Mouse (Mus musculus): ENCODE results near the gene Sae1. TPM values are rescaled to one million over a fixed set of nuclear protein-coding genes. Genes with fewer than 3 reads are reported as not detected.

The Sae1 gene
- polyA plus RNA-seq, 1 experiment from 2014 or later: 184 TPM

DNA sequence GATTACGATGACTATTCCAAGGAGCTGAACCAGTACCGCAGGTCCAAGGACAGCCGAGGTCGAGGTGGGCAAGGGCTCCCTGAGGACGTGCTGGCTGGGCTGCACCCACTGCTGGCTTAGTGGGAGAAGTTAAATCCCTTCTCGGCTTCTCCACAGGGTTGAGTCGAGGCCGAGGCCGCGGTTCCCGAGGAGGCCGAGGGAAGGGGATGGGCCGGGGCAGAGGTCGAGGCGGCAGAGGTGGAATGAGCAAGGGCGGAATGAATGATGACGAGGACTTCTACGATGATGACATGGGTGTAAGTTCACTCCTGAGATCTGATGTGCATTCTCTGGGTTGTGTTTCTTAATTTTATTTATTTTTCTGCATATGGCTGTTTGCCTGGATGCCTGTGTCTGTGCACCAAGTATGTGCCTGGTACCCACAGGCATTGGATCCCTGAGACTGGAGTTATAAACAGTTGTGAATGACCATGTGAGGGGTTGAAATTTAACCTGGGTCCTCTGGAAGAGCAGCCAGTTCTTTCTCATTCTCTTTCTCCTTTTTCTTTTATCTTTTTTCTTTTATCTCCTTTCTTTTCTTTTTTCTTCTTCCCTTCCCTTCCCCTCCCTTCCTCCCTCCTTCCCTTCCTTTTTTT is 34.7 kb upstream of the Sae1 start:
- peaks cover 78% of the 10 kb centered on the region for H3K36me3 ChIP-seq (ENCODE audit: insufficient read depth, low read length)
- DNase-seq (ENCODE audit: low spot score) (no peak), ATAC-seq (replicated peaks; ENCODE audit: low FRiP score, low read depth) (no peak)
- no peak for TF ChIP-seq CTCF (IDR thresholded peaks at IDR 0.05; ENCODE audit: low read depth)
- H3K4me2 ChIP-seq (ENCODE audit: low read length): no peak overlapping the region
- H3K4me3 ChIP-seq (replicated peaks; ENCODE audit: low read depth, low read length): no peak overlapping the region
- H3K9me3 ChIP-seq (replicated peaks; ENCODE audit: low read length): no peaks in the 10 kb centered on the region
- H3K27ac ChIP-seq: no peak overlapping the region
- no peaks in the 10 kb centered on the region for H3K27me3 ChIP-seq (ENCODE audit: insufficient read depth, low read length)
- H3K4me1 ChIP-seq (replicated peaks; ENCODE audit: insufficient read depth, low read length): peaks cover 5% of the 10 kb centered on the region; the same call in 1 of the 2 replicates
- no peak overlapping the region for H3K9ac ChIP-seq (ENCODE audit: low read depth, low read length)
- 83% methylated on average over 18 of the region's 18 CpGs for WGBS

- H3K9ac ChIP-seq (ENCODE audit: low read depth, low read length): no peak overlapping the region
- 90% methylated on average over 8 of the region's 8 CpGs for WGBS
- ATAC-seq (replicated peaks; ENCODE audit: low FRiP score, low read depth) (no peak), DNase-seq (ENCODE audit: low spot score) (no peak)
- no peaks in the 10 kb centered on the region for H3K27me3 ChIP-seq (ENCODE audit: insufficient read depth, low read length)
- no peaks in the 10 kb centered on the region for H3K9me3 ChIP-seq (replicated peaks; ENCODE audit: low read length)
- no peak overlapping the region for H3K27ac ChIP-seq
- no peak overlapping the region for H3K4me2 ChIP-seq (ENCODE audit: low read length)
- no peak overlapping the region for H3K4me3 ChIP-seq (replicated peaks; ENCODE audit: low read depth, low read length)
- TF ChIP-seq CTCF (IDR thresholded peaks at IDR 0.05; ENCODE audit: low read depth): no peak
- H3K4me1 ChIP-seq (replicated peaks; ENCODE audit: insufficient read depth, low read length): peaks cover 19% of the 10 kb centered on the region; the same call in 1 of the 2 replicates
- H3K36me3 ChIP-seq (ENCODE audit: insufficient read depth, low read length): peaks cover 74% of the 10 kb centered on the region
Measured at GRCm38 (mm10) chr7:16420493-16421118, 33.0 kb upstream of the Sae1 start.

- no peak for DNase-seq (ENCODE audit: low spot score)
- ATAC-seq (replicated peaks; ENCODE audit: low FRiP score, low read depth): no peak
- Histone ChIP-seq H3K4me3 (replicated peaks; ENCODE audit: low read depth, low read length) (no peak overlapping the region), H3K27ac (no peak overlapping the region), H3K9ac (ENCODE audit: low read depth, low read length) (no peak overlapping the region), H3K27me3 (ENCODE audit: insufficient read depth, low read length) (no peaks in the 10 kb centered on the region), H3K4me2 (ENCODE audit: low read length) (no peak overlapping the region), H3K4me1 (replicated peaks; ENCODE audit: insufficient read depth, low read length) (peaks cover 27% of the 10 kb centered on the region; the same call in 1 of the 2 replicates), H3K36me3 (ENCODE audit: insufficient read depth, low read length) (peaks cover 55% of the 10 kb centered on the region), H3K9me3 (replicated peaks; ENCODE audit: low read length) (no peaks in the 10 kb centered on the region)
- 84% methylated on average over 5 of the region's 5 CpGs for WGBS
- no peak for TF ChIP-seq CTCF (IDR thresholded peaks at IDR 0.05; ENCODE audit: low read depth)
Measured at GRCm38 (mm10) chr7:16418713-16419112, 31.1 kb upstream of the Sae1 start.

DNA sequence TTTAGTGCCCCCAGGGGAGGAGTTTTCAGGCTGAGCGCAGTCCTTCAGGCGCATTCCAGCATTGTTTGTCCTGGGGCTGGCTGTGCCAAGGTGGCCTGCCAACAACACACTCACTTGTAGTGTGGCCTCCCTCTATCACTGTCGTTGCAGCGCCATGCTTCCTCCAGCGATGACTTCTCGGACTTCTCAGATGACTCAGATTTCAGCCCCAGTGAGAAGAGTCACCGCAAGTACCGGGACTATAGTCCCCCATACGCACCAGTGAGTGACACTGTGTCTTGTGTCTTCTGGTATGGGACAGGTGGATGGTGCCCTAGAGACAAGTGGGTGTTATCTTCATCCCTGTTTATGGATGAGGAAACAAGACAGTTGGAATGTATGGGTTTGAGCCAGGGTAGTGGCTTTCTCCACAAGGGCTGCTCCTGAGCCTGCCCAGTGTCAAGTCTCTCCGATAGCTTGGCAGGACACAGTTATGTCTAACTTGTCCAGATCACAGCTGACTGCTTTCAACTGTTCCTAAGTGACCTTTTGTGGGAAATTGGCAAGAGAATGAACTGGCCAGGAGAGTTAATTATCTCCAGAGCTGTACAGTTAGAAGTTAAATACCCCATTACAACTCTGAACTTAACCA is 29.6 kb upstream of the Sae1 start:
- peaks cover 27% of the 10 kb centered on the region; the same call in 1 of the 2 replicates for H3K4me1 ChIP-seq (replicated peaks; ENCODE audit: insufficient read depth, low read length)
- H3K4me2 ChIP-seq (ENCODE audit: low read length): no peak overlapping the region
- DNase-seq (ENCODE audit: low spot score): peak; percentile 49
- no peak overlapping the region for H3K4me3 ChIP-seq (replicated peaks; ENCODE audit: low read depth, low read length)
- no peak overlapping the region for H3K9ac ChIP-seq (ENCODE audit: low read depth, low read length)
- TF ChIP-seq CTCF (IDR thresholded peaks at IDR 0.05; ENCODE audit: low read depth): no peak
- H3K36me3 ChIP-seq (ENCODE audit: insufficient read depth, low read length): peaks cover 48% of the 10 kb centered on the region
- WGBS: 60% methylated on average over 10 of the region's 10 CpGs
- H3K27me3 ChIP-seq (ENCODE audit: insufficient read depth, low read length): no peaks in the 10 kb centered on the region
- no peak; the same call in 1 of the 2 replicates for ATAC-seq (replicated peaks; ENCODE audit: low FRiP score, low read depth)
- no peaks in the 10 kb centered on the region for H3K9me3 ChIP-seq (replicated peaks; ENCODE audit: low read length)
- H3K27ac ChIP-seq: peak overlapping the region; percentile 50; the same call in 1 of the 2 replicates

- peaks cover 30% of the 10 kb centered on the region; the same call in 1 of the 2 replicates for H3K4me1 ChIP-seq (replicated peaks; ENCODE audit: insufficient read depth, low read length)
- H3K27me3 ChIP-seq (ENCODE audit: insufficient read depth, low read length): no peaks in the 10 kb centered on the region
- peak overlapping the region; percentile 66 for H3K27ac ChIP-seq
- H3K36me3 ChIP-seq (ENCODE audit: insufficient read depth, low read length): peaks cover 31% of the 10 kb centered on the region
- no peak overlapping the region for H3K4me2 ChIP-seq (ENCODE audit: low read length)
- WGBS: 51% methylated on average over 3 of the region's 3 CpGs
- no peak overlapping the region for H3K9ac ChIP-seq (ENCODE audit: low read depth, low read length)
- H3K4me3 ChIP-seq (replicated peaks; ENCODE audit: low read depth, low read length): no peak overlapping the region
- peak; percentile 41 for DNase-seq (ENCODE audit: low spot score)
- ATAC-seq (replicated peaks; ENCODE audit: low FRiP score, low read depth): peak; percentile 81; the same call in 1 of the 2 replicates
- H3K9me3 ChIP-seq (replicated peaks; ENCODE audit: low read length): no peaks in the 10 kb centered on the region
- no peak for TF ChIP-seq CTCF (IDR thresholded peaks at IDR 0.05; ENCODE audit: low read depth)
Measured at GRCm38 (mm10) chr7:16415426-16415825, 27.8 kb upstream of the Sae1 start.

- H3K36me3 ChIP-seq (ENCODE audit: insufficient read depth, low read length): peaks cover 13% of the 10 kb centered on the region
- no peak for ATAC-seq (replicated peaks; ENCODE audit: low FRiP score, low read depth)
- no peaks in the 10 kb centered on the region for H3K9me3 ChIP-seq (replicated peaks; ENCODE audit: low read length)
- no peak overlapping the region for H3K27ac ChIP-seq
- no peak for TF ChIP-seq CTCF (IDR thresholded peaks at IDR 0.05; ENCODE audit: low read depth)
- H3K27me3 ChIP-seq (ENCODE audit: insufficient read depth, low read length): no peaks in the 10 kb centered on the region
- peaks cover 28% of the 10 kb centered on the region; the same call in 1 of the 2 replicates for H3K4me1 ChIP-seq (replicated peaks; ENCODE audit: insufficient read depth, low read length)
- DNase-seq (ENCODE audit: low spot score): peak; percentile 37
- H3K4me3 ChIP-seq (replicated peaks; ENCODE audit: low read depth, low read length): no peak overlapping the region
- no peak overlapping the region for H3K9ac ChIP-seq (ENCODE audit: low read depth, low read length)
- 36% methylated on average over 2 of the region's 2 CpGs for WGBS
- no peak overlapping the region for H3K4me2 ChIP-seq (ENCODE audit: low read length)
Measured at GRCm38 (mm10) chr7:16412930-16413329, 25.3 kb upstream of the Sae1 start.
